Mouse (Mus musculus) midbrain, embryonic 10.5 days (tissue): ENCODE results near the gene Cyp2j6. TPM values are rescaled to one million over a fixed set of nuclear protein-coding genes. Genes with fewer than 3 reads are reported as not detected.
A peak's percentile ranks its signal among the peaks of the same experiment; 100 is the strongest.
"Not testable (repeated sequence)": the region's sequence is repeated elsewhere in the genome, so short reads cannot be mapped to it uniquely, and the experiment has no call there.

Source experiments
- DNase-seq: peaks from one replicate; pipeline ENCODE4 v3.0.0-alpha.2; 2017; ENCODE audit warnings: low spot score
- H3K27ac ChIP-seq: fragments of 300-500 bp; sonication (generic); replicated peaks from 2 replicates; pipeline ENCODE4 v1.5.1; 2016; ENCODE audit warnings: mild to moderate bottlenecking
- H3K27me3 ChIP-seq: fragments of 300-500 bp; sonication (generic); 2 replicates; pipeline ENCODE4 v1.6.1; 2016; ENCODE audit warnings: low read depth, mild to moderate bottlenecking; ENCODE audit not compliant: poor library complexity, severe bottlenecking
- H3K36me3 ChIP-seq: fragments of 300-500 bp; sonication (generic); 2 replicates; pipeline ENCODE4 v1.6.1; 2016; ENCODE audit warnings: mild to moderate bottlenecking, moderate library complexity
- H3K4me1 ChIP-seq: fragments of 300-500 bp; sonication (generic); 2 replicates; pipeline ENCODE4 v1.6.1; 2016
- H3K4me3 ChIP-seq: fragments of 300-500 bp; sonication (generic); 2 replicates; pipeline ENCODE4 v1.5.1; 2016; ENCODE audit warnings: mild to moderate bottlenecking, moderate library complexity
- H3K9me3 ChIP-seq: fragments of 300-500 bp; sonication (generic); replicated peaks from 2 replicates; pipeline ENCODE4 v1.6.1; 2016; ENCODE audit warnings: mild to moderate bottlenecking
- WGBS: fragments of 180-500 bp; shearing (Covaris S2); methylation state at CpG from one replicate; pipeline ENCODE4 v1.1.7; 2016; 5-methylcytosine and 5-hydroxymethylcytosine counted together
- polyA plus RNA-seq: library from polyadenylated mRNA; unstranded; fragments of >200 nt; fragmentation: Nextera tagmentation; extraction: Ambion mirVana; gene quantifications from 2 replicates; pipeline ENCODE4 v1.2.1, GENCODE M21; 2016

Cyp2j6 gene
- polyA plus RNA-seq, result 2.4 and 3.8 TPM in 2 replicates

- no peaks in the 10 kb centered on the region for H3K27me3 ChIP-seq
- peaks cover 11% of the 10 kb centered on the region; the same call in 1 of the 2 replicates for H3K4me1 ChIP-seq
- no peaks in the 10 kb centered on the region for H3K9me3 ChIP-seq
- H3K27ac ChIP-seq, result peak within 1 kb of the TSS; percentile 86
- WGBS, result 4% methylated on average over 16 of the region's 16 CpGs
- no peaks in the 10 kb centered on the region for H3K36me3 ChIP-seq
- H3K4me3 ChIP-seq, result peak within 1 kb of the TSS; percentile 59
- peak; percentile 58 for DNase-seq
Measured at GRCm38 (mm10) chr4:96553133-96553819, at the start of gene Cyp2j6. Cyp2j6 (minus strand) TSS chr4:96553661.

GRCm38 (mm10) chr4:96591791-96592150 lies 38.3 kb upstream of the Cyp2j6 start:
- peaks cover 11% of the 10 kb centered on the region for H3K4me1 ChIP-seq
- H3K9me3 ChIP-seq, result no peaks in the 10 kb centered on the region
- H3K27me3 ChIP-seq, result no peaks in the 10 kb centered on the region
- H3K36me3 ChIP-seq, result no peaks in the 10 kb centered on the region
- no peak for DNase-seq
- 27% methylated on average over 4 of the region's 4 CpGs for WGBS
- peak overlapping the region; percentile 78; the same call in 1 of the 2 replicates for H3K27ac ChIP-seq
- H3K4me3 ChIP-seq, result peak overlapping the region; percentile 50

DNA sequence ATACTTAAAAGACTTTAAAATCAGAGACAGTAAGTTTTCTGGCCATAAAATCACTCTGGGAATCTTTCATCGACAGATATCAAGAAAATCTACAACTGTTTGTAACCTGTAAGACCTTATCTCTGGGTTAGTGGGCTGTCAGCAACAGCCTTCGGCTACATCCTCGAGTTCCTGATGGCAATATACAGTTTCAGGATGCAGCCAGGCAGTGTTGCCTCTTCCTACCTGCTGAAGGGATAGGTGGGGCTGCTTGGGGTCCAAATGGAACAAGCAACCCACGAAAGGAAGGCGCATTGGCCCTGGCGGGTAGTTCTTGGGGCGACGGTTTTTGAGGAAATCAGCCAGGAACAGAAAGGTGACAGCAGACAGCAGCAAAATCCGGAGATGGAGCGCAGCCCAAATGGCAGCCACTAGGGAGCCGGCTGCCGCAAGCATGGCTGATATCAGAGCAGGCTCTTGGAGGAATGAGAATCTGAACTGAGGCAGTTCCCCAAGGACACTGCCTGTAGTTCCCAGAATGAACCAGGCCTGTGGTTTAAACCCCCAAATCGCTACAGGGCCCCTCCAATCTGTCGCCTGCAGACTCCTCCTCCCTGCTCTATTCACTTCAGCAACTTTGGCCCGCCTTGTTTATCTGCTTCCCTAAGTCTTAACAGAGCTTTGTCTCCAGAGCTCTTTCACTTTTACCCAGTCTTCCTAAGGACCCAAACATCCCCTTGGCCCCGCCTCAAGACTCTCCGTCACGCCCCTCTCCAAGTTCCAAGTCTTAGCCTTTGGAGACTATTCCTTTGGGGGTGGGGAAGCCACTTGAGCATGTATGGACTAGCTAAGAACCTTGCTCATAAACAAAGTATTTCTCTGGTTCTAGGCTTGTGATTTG lies 37.7 kb upstream of the Cyp2j6 start, which contains the start of gene Cyp2j9:
Cyp2j9 (minus strand) TSS at position 668 of the 880 bp plus-strand sequence.
- 6% methylated on average over 18 of the region's 18 CpGs for WGBS
- peaks cover 11% of the 10 kb centered on the region for H3K4me1 ChIP-seq
- peak; percentile 48 for DNase-seq
- H3K4me3 ChIP-seq, result peak within 1 kb of the TSS; percentile 50
- peak within 1 kb of the TSS; percentile 78 for H3K27ac ChIP-seq
- H3K36me3 ChIP-seq, result no peaks in the 10 kb centered on the region
- H3K9me3 ChIP-seq, result no peaks in the 10 kb centered on the region
- no peaks in the 10 kb centered on the region for H3K27me3 ChIP-seq

DNA sequence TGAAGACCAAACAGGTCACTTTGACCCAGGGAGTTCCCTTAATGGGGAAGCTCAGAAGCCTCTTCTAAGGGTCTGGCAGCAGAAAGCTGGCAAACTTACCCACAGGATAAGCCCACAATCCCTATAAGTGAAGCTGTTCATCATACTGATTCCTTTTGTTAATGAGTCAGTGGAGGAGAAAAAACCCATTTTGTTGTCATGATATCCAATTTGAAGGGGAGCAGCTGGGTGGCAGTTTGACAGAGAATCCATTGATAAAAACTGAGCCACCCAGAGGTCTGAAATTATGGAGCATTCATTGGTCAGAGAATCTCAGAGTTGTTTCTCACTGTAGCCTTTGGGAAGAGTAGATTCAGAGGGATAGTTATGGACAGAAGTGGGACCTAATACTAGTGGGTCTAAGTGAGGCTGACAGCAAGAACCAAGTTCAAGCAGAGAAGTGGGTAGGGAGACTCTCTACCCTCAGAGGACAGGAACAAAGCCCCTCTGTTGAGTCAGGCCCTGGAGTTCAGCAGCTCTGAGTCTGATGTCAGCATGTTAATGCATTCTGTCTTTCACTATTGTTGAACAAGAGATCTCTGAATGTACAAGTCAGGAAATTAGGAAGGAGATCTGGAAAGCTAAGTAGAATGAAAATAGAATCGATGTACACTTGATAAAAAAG lies 28.1 kb upstream of the Cyp2j6 start:
- DNase-seq, result no peak
- WGBS, result 70% methylated on average over 1 of the region's 1 CpGs
- peaks cover 10% of the 10 kb centered on the region for H3K4me1 ChIP-seq

DNA sequence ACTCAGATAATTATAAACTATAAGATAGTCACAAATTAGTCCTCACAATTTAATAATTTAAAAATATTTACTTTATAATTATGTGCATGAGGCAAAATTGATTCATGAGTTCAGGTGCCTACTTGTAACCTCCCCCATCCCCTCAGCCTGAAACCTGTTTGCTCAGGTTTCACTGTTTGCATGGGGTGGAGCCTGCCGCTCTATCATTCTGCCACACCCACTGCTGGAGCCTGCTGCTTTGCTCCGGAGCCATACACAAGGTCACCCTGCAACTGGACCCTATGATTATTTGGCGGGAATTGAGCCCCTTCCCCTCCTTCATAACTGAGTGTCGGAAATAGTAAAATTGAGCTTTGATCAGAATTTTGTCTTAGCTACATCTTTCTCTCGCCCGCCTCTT lies 26.9 kb upstream of the Cyp2j6 start:
- H3K4me1 ChIP-seq, H3K27me3 ChIP-seq, DNase-seq, H3K9me3 ChIP-seq, H3K36me3 ChIP-seq, H3K4me3 ChIP-seq, H3K27ac ChIP-seq: not testable (repeated sequence)
- WGBS, result 53% methylated on average over 6 of the region's 6 CpGs

More for the DNA sequence above, 28.1 kb upstream of the Cyp2j6 start:
- no peak overlapping the region for H3K27ac ChIP-seq
- no peak overlapping the region for H3K4me3 ChIP-seq
- no peaks in the 10 kb centered on the region for H3K9me3 ChIP-seq
- no peaks in the 10 kb centered on the region for H3K36me3 ChIP-seq
- no peaks in the 10 kb centered on the region for H3K27me3 ChIP-seq

- no peak for DNase-seq
- Histone ChIP-seq H3K27me3 (no peaks in the 10 kb centered on the region), H3K27ac (no peak overlapping the region), H3K9me3 (no peaks in the 10 kb centered on the region), H3K4me3 (no peak overlapping the region), H3K36me3 (no peaks in the 10 kb centered on the region), H3K4me1 (no peaks in the 10 kb centered on the region)
- WGBS, result 77% methylated on average over 3 of the region's 3 CpGs
Measured at GRCm38 (mm10) chr4:96569442-96569841, 16.0 kb upstream of the Cyp2j6 start.

GRCm38 (mm10) chr4:96567988-96568387 lies 14.5 kb upstream of the Cyp2j6 start:
- H3K36me3 ChIP-seq, result no peaks in the 10 kb centered on the region
- no peak for DNase-seq
- H3K27ac ChIP-seq, result no peak overlapping the region
- WGBS, result 81% methylated on average over 1 of the region's 1 CpGs
- H3K9me3 ChIP-seq, result no peaks in the 10 kb centered on the region
- no peaks in the 10 kb centered on the region for H3K27me3 ChIP-seq
- H3K4me1 ChIP-seq, result no peaks in the 10 kb centered on the region
- H3K4me3 ChIP-seq, result no peak overlapping the region

- Histone ChIP-seq H3K27ac (no peak overlapping the region), H3K9me3 (no peaks in the 10 kb centered on the region), H3K4me3 (no peak overlapping the region), H3K4me1 (no peaks in the 10 kb centered on the region), H3K36me3 (no peaks in the 10 kb centered on the region), H3K27me3 (no peaks in the 10 kb centered on the region)
- DNase-seq, result no peak
Measured at GRCm38 (mm10) chr4:96565808-96566207, 12.3 kb upstream of the Cyp2j6 start.

DNA sequence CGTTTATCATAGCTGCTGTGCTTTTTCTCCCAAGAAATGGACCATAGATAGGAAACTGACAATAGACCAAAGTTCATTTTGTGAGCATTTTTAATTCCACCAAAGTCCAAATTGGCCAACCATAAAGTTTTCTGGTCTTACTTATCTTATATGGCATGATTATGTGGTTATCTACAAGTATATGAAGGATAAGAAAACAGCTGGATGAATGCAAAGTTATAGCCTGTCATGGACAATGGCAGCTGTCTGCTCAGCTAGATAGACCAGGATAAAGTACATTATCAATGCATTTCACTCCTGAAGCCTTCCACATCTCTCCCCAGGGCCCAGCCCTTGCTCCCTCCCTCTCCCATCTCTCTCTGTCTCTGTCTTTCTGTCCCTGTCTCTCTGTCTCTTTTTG lies 7.0 kb upstream of the Cyp2j6 start:
- Histone ChIP-seq H3K4me3 (no peak overlapping the region), H3K27ac (no peak overlapping the region), H3K27me3 (no peaks in the 10 kb centered on the region), H3K4me1 (no peaks in the 10 kb centered on the region), H3K36me3 (no peaks in the 10 kb centered on the region), H3K9me3 (no peaks in the 10 kb centered on the region)
- no peak for DNase-seq
- 89% methylated on average over 1 of the region's 1 CpGs for WGBS

- no peak for DNase-seq
Measured at GRCm38 (mm10) chr4:96559781-96560180, 6.3 kb upstream of the Cyp2j6 start.

GRCm38 (mm10) chr4:96551619-96552018 lies 1.8 kb downstream of the Cyp2j6 start:
- H3K36me3 ChIP-seq, result no peaks in the 10 kb centered on the region
- H3K27ac ChIP-seq, result no peak overlapping the region
- H3K4me3 ChIP-seq, result no peak overlapping the region
- H3K27me3 ChIP-seq, result no peaks in the 10 kb centered on the region
- no peak for DNase-seq
- 87% methylated on average over 3 of the region's 3 CpGs for WGBS
- no peaks in the 10 kb centered on the region for H3K9me3 ChIP-seq
- H3K4me1 ChIP-seq, result peaks cover 19% of the 10 kb centered on the region

More at GRCm38 (mm10) chr4:96559781-96560180, 6.3 kb upstream of the Cyp2j6 start:
- Histone ChIP-seq H3K27me3 (no peaks in the 10 kb centered on the region), H3K9me3 (no peaks in the 10 kb centered on the region), H3K27ac (no peak overlapping the region), H3K4me1 (no peaks in the 10 kb centered on the region), H3K36me3 (no peaks in the 10 kb centered on the region), H3K4me3 (no peak overlapping the region)
- 78% methylated on average over 1 of the region's 1 CpGs for WGBS

DNA sequence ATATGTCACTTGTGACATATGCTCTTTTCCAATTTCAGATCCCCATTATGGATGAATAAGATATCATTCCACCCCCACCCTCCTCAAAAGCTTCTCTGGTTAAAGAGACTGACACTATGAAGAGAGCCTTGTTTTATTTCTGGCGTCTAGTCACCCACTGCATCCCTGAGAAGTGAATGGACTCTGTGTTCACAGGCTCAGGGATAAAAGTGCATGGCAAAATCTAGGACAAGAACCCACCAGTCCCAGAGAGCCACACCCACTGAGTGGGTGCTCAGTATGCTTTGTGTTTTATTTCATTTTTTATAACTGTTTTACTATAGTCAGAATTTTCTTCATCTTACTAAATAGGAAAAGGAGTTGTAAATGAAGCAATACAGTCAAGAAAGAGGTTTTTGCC lies 7.5 kb downstream of the Cyp2j6 start:
- Histone ChIP-seq H3K4me3 (no peak overlapping the region), H3K27ac (no peak overlapping the region), H3K36me3 (no peaks in the 10 kb centered on the region), H3K27me3 (no peaks in the 10 kb centered on the region), H3K4me1 (peaks cover 9% of the 10 kb centered on the region), H3K9me3 (no peaks in the 10 kb centered on the region)
- no peak for DNase-seq
- WGBS, result 63% methylated on average over 1 of the region's 1 CpGs
